Mouse (Mus musculus): ENCODE measurements around the gene Gm37240. TPM values are rescaled to one million over a fixed set of nuclear protein-coding genes. Genes with fewer than 3 reads are reported as not detected.

The Gm37240 gene
- polyA plus RNA-seq, 2 experiments from 2014 or later, result 3.6 to 5.5 TPM

DNA sequence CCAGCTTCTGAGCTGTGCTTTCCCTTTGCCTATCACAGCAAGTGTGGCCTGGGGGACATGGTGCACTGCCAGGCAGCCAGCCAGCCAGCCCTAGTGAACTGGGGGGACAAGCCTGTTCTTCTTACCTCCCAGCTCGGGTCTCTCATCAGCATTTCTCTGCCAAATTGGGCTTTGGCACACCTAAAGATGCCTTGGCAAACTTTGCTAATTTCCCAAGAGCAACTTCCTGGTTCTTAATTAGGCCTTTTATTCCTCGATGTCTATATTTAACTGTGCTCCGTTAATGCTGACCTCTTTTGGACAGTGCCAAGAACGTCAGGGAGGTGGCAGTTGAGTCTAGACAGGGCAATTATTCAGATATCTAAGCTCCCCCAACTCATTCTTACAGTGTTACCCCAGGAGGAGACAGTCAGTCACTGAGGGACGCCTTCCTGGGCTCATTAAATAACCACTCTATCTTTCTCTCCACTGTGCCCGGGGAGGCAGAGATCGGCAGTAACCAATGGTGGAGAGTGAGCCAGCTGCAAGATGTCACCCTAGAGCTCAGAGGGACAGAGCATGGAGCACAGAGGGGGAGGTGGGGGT lies 771.3 kb downstream of the Gm37240 start:
- no peak for ATAC-seq

DNA sequence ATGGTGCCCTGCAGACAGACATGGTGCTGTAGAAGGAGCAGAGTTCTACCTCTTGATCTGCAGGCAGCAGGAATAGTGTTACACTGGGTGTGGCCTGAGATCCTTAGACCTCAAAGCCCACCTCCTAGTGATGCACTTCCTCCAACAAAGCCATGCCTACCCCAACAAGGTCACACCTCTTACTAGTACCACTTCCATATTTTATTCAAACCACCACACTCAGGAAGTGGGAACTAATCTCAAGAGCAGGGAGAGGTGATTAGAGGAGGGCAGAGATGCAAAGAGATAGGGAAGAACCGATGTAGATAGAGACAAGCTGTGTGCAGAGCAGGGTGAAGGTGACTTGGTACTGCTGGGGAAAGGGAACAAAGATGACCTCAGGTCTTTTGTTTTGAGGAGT lies 773.8 kb downstream of the Gm37240 start:
- ATAC-seq, result no peak

DNA sequence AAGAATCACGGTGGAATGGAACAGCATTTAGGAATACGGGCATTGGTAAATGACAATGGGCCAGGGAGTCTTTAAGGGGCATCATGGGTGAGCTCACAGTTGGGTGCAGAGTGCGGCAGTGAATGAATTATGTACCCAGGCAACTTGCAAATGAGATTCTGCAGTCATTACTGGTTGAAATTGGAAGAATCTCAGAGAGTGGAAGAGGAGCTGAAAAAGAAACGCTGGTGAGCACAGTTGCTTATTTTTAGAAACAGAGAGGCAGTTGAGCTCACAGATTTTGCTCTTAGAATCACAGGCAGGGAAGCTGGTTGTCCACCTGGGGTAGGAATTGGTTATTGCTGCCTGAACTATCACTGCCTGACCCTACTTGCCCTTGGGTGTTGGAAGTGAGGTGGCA lies 776.6 kb downstream of the Gm37240 start:
- no peak for ATAC-seq

- no peak for ATAC-seq
These were observed 778.1 kb downstream of the Gm37240 start for GRCm38 (mm10) chr3:85109221-85109620.

DNA sequence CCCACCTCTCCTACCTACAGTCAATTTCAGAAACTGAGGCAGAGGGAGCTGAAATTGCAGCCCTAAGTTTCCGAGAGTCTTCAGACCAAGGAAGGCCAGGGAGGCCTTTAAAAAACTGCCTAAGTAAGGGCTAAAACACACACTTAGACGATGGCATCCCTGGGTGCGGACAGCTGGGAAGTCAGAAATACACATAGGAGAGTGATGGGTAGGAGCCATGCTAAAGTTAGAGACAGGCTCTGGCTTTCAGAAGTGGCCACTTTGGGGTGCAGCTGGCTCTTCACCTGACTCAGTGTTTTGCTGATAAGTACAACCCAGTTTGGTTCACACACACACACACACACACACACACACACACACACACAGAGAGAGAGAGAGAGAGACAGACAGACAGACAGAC lies 778.9 kb downstream of the Gm37240 start:
- no peak for ATAC-seq

DNA sequence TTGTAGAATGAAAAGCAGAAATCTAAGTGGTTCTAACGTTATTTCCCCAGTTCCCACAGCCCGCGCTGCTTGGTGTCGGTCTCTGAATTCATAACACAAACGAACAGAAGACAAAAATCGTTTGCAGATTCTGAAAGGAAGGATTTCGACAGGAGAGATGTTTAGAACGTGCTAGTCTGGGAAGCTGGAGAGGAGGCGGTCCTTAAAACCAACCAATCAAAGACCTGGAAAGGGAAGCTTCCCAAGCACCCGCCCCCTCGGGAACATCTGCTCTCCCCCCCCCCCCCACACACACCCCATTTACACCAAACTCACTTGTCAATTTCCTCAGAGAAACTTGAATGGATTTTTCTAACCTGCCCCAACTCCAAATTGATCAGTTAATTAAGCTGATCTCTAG lies 780.4 kb downstream of the Gm37240 start:
- no peak for ATAC-seq

DNA sequence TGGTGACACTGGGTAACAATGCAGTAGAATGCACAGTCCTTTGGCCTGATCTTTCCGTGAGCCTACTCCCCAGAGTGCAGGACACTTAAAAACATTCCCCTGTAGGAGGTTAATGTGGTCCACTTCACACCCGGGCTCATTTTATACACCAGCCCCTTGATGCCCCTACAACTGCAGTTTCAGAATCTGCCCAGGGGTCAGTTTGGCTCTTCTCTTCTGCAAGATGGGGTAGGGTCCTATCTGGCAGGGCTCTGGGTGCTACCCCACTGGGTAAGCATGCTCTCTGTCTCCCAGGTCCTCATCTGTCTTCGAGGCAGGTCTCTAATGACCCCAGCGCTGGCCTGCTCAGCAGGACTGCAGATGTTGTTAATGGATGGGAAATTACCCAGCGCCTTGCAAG lies 783.0 kb downstream of the Gm37240 start:
- no peak for ATAC-seq

DNA sequence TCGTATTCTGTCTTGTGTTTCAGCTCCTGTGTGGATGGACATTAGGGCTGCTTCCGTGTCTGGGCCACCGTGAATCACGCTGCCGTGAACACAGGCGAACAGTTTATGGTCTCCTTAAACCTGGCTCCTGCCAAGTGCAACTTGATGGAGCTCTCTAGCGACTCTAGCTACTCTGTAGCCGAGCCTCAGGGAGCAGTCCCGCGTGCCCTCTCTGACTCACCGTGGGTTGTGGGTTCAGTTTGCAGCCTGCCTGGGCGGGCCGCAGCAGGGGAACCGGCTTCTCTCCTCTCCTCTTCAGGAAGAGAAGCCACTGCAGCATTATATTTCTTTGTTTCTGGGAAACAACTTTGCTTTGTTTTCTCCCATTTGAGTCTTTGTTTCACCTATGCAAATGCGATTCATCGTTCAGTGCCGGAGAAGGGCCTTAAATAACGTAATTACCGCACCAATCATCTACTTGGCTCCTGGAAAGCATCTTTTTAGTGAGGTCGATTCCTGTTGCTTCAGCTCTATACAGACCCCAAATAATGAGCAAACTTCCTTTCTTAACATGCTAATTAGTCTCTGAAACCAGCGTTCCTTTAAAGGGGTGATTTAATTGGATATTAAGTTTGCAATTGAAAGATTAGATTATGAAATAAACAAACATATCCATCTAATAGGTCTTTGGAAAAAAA lies 806.3 kb downstream of the Gm37240 start:
- ATAC-seq, result no peak

- no peak for ATAC-seq
These were observed 823.2 kb downstream of the Gm37240 start for GRCm38 (mm10) chr3:85064113-85064512.

GRCm38 (mm10) chr3:85060153-85060552 lies 827.2 kb downstream of the Gm37240 start:
- no peak for ATAC-seq

DNA sequence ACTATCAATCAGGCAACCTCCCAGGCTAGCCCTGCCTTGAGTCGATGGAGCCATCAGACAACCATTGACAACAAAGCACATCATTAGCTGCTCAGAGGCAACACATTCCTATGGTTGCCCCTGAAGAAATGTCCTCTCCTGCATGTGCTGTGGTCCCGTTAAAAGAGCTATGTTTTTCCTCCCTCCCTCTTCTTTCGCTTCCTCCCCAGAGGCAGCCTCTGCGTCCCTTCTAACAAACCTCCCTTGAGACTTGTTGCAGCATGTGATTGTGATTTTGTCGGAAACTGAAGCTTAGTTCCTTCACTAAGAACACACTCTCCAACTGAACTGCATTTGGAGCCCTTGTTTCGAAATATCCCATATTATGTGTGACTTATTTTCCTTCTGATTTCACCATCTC lies 830.1 kb downstream of the Gm37240 start:
- no peak for ATAC-seq

- no peak for ATAC-seq
These were observed 833.8 kb downstream of the Gm37240 start for GRCm38 (mm10) chr3:85053526-85053925.

GRCm38 (mm10) chr3:85052196-85052595 lies 835.1 kb downstream of the Gm37240 start:
- ATAC-seq, result no peak

GRCm38 (mm10) chr3:85048569-85048968 lies 838.7 kb downstream of the Gm37240 start:
- ATAC-seq, result no peak

DNA sequence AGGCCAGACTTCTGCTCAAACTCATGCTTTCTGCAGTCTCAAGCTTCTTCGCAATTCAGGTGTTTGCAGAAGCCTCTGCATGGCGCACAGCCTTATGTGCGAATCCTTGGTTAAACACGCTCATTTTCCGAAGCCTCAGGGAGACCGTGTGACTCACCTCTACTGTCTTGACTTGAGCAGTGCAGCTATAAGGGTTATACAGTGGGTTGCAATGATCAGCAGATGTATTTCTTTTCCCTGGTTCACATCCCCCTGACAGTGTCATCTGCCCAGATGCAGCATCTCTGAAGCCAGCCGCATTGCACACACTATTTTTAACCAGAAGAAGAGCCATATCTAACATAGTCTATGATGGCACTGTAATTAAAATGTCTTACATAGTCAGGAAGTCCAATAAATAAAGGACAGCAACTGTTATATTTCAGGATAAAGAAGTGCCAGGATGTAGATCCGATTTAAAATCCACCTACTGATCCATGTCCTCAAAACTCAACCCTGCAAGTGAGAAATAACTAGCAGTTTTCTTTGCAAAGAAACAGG lies 843.6 kb downstream of the Gm37240 start:
- ATAC-seq, result no peak

GRCm38 (mm10) chr3:85042126-85042525 lies 845.2 kb downstream of the Gm37240 start:
- ATAC-seq, result no peak

GRCm38 (mm10) chr3:85029141-85029540 lies 858.2 kb downstream of the Gm37240 start:
- no peak for ATAC-seq

GRCm38 (mm10) chr3:85024817-85025705 lies 862.3 kb downstream of the Gm37240 start:
- ATAC-seq, result no peak

- ATAC-seq, result no peak
These were observed 863.1 kb downstream of the Gm37240 start for GRCm38 (mm10) chr3:85024237-85024636.

GRCm38 (mm10) chr3:85022800-85023199 lies 864.5 kb downstream of the Gm37240 start:
- no peak for ATAC-seq

- ATAC-seq, result no peak
These were observed 865.5 kb downstream of the Gm37240 start for GRCm38 (mm10) chr3:85021816-85022215.

DNA sequence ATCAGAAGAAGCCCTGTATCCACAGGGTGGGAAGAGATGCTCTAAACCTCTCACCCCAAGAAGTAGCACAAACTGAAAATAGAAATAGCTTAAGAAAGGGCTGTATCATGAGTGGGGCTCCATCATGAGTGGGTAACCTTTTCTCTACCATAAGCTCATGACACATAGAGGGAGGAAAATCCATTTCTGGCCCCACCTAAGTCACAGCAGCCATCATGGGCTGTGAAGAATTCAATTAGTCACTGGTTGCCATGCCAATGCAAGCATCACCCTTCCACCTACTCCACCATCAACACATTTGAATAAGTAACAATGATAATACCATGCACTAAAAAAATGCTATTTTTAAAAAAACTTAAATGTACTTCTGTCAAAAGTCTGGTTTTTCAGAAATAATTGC lies 867.2 kb downstream of the Gm37240 start:
- no peak for ATAC-seq

- ATAC-seq, result no peak
These were observed 871.7 kb downstream of the Gm37240 start for GRCm38 (mm10) chr3:85015667-85016066.

Data from CD4-positive, CD25-positive, alpha-beta regulatory T cell, adult 4 months (primary cell).